Mouse (Mus musculus): Measurements from ENCODE around the gene Phf12. TPM values are rescaled to one million over a fixed set of nuclear protein-coding genes. Genes with fewer than 3 reads are reported as not detected.

Gene Phf12
- polyA plus RNA-seq, 2 experiments: 4.3 to 19.0 TPM

DNA sequence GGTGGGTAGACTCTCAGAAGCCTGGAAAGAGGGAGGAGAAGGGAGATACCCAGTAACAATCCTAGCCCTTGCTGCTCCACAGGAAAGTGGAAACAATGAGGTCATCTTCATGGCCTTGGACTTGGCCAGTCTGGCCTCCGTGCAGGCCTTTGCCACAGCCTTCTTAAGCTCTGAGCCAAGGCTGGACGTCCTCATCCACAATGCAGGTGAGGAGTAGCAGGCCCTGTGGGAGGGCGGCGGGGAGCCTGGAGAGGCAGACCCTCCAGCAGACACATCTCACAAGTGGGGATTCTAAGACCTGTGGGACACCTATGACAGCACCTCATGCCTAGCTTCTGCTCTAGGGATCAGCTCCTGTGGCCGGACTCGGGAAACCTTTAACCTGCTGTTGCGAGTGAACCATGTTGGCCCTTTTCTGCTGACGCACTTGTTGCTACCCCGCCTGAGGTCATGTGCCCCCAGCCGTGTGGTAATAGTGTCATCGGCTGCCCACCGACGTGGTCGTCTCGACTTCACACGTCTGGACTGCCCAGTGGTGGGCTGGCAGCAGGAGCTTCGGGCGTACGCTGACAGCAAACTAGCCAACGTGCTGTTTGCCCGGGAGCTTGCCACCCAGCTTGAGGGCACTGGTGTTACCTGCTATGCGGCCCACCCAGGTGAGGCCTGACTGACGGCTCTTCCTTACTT, 51.5 kb downstream of the Phf12 start:
- TF ChIP-seq EP300 (IDR thresholded peaks at IDR 0.05; ENCODE audit: low read depth): no peak
- peaks cover 18% of the 10 kb centered on the region for H3K36me3 ChIP-seq (replicated peaks; ENCODE audit: control insufficient read depth, insufficient read depth, low read depth)
- DNase-seq (ENCODE audit: low read depth in 3 of 3, low spot score in 3 of 3) (no peak), ATAC-seq (ENCODE audit: insufficient read depth) (no peak)
- no peaks in the 10 kb centered on the region for H3K9me3 ChIP-seq (ENCODE audit: control insufficient read depth, low read length)
- H3K27ac ChIP-seq: no peak overlapping the region
- no peaks in the 10 kb centered on the region for H3K27me3 ChIP-seq (ENCODE audit: control insufficient read depth, insufficient read depth, low read length)
- H3K4me2 ChIP-seq (ENCODE audit: low read depth): peak overlapping the region; percentile 81
- H3K9ac ChIP-seq (replicated peaks): peak overlapping the region; percentile 5; the same call in 1 of the 2 replicates
- H3K4me1 ChIP-seq (replicated peaks; ENCODE audit: control insufficient read depth in 2 of 2, insufficient read depth in 2 of 2, low read length in 1 of 2): peaks cover 24 to 25% of the 10 kb centered on the region in 2 experiments
- H3K4me3 ChIP-seq (ENCODE audit: insufficient read depth in 1 of 2, low read depth in 2 of 2, low read length in 2 of 2): peak overlapping the region; percentile 7 to 70; a peak in 3 of 4 replicates
- 85% methylated on average over 23 of the region's 23 CpGs for WGBS (ENCODE audit: insufficient replicate concordance)

GRCm38 (mm10) chr11:78036791-78037190, 54.2 kb downstream of the Phf12 start:
- WGBS (ENCODE audit: insufficient replicate concordance): 83% methylated on average over 10 of the region's 10 CpGs

GRCm38 (mm10) chr11:78037831-78038752, 55.5 kb downstream of the Phf12 start, which contains the start of gene Flot2:
TSS of gene Flot2 (plus strand) at chr11:78037931.
- 2% methylated on average over 48 of the region's 55 CpGs for WGBS (ENCODE audit: insufficient replicate concordance)
- no peaks in the 10 kb centered on the region for H3K9me3 ChIP-seq (ENCODE audit: control insufficient read depth, low read length)
- H3K4me3 ChIP-seq (ENCODE audit: insufficient read depth in 1 of 2, low read depth in 2 of 2, low read length in 2 of 2): peak within 1 kb of the TSS; percentile 67 to 79
- H3K36me3 ChIP-seq (replicated peaks; ENCODE audit: control insufficient read depth, insufficient read depth, low read depth): peaks cover 20% of the 10 kb centered on the region
- peak within 1 kb of the TSS; percentile 72 for H3K9ac ChIP-seq (replicated peaks)
- DNase-seq (ENCODE audit: low read depth in 3 of 3, low spot score in 3 of 3) (peak in 2 of 3 experiments; percentile 42 to 45), ATAC-seq (ENCODE audit: insufficient read depth) (peak; percentile 81)
- H3K4me1 ChIP-seq (replicated peaks; ENCODE audit: control insufficient read depth in 2 of 2, insufficient read depth in 2 of 2, low read length in 1 of 2): peaks cover 12 to 15% of the 10 kb centered on the region in 2 experiments
- H3K27me3 ChIP-seq (ENCODE audit: control insufficient read depth, insufficient read depth, low read length): no peaks in the 10 kb centered on the region
- peak within 1 kb of the TSS; percentile 62 for H3K27ac ChIP-seq
- TF ChIP-seq EP300 (IDR thresholded peaks at IDR 0.05; ENCODE audit: low read depth): no peak
- TF ChIP-seq CTCF (IDR thresholded peaks at IDR 0.05; ENCODE audit: low read depth): no peak
- peak within 1 kb of the TSS; percentile 78 for H3K4me2 ChIP-seq (ENCODE audit: low read depth)

More at GRCm38 (mm10) chr11:78036791-78037190, 54.2 kb downstream of the Phf12 start:
- Histone ChIP-seq H3K4me3 (ENCODE audit: insufficient read depth in 1 of 2, low read depth in 2 of 2, low read length in 2 of 2) (peak overlapping the region in 1 of 2 experiments; percentile 67; a peak in 1 of 4 replicates), H3K4me1 (replicated peaks; ENCODE audit: control insufficient read depth in 2 of 2, insufficient read depth in 2 of 2, low read length in 1 of 2) (peaks cover 16 to 17% of the 10 kb centered on the region in 2 experiments), H3K9me3 (ENCODE audit: control insufficient read depth, low read length) (no peaks in the 10 kb centered on the region), H3K4me2 (ENCODE audit: low read depth) (peak overlapping the region; percentile 78), H3K36me3 (replicated peaks; ENCODE audit: control insufficient read depth, insufficient read depth, low read depth) (peaks cover 20% of the 10 kb centered on the region), H3K9ac (replicated peaks) (no peak overlapping the region), H3K27me3 (ENCODE audit: control insufficient read depth, insufficient read depth, low read length) (no peaks in the 10 kb centered on the region), H3K27ac (no peak overlapping the region)
- no peak for TF ChIP-seq CTCF (IDR thresholded peaks at IDR 0.05; ENCODE audit: low read depth)
- TF ChIP-seq EP300 (IDR thresholded peaks at IDR 0.05; ENCODE audit: low read depth): no peak
- DNase-seq (ENCODE audit: low read depth in 3 of 3, low spot score in 3 of 3) (no peak), ATAC-seq (ENCODE audit: insufficient read depth) (no peak)

DNA sequence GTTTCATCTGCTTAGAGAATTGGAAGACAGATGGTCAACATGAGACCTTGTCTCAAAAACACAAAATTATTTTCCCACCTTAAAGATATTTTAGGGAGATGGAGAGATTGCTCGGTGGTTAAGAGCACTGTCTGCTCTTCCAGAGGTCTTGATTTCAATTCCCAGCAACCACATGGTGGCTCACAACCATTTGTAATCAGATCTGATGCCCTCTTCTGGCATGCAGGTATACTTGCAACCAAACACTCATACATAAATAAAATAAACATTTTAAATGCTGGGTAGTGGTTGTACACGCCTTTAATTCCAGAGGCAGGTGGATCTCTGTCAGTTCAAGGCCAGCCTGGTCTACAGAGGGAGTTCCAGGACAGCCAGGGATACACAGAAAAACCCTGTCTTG, 58.3 kb downstream of the Phf12 start:
- peaks cover 11 to 14% of the 10 kb centered on the region in 2 experiments; a peak in 3 of 4 replicates for H3K4me1 ChIP-seq (replicated peaks; ENCODE audit: control insufficient read depth in 2 of 2, insufficient read depth in 2 of 2, low read length in 1 of 2)

More for the DNA sequence above, 58.3 kb downstream of the Phf12 start:
- Histone ChIP-seq H3K9me3 (ENCODE audit: control insufficient read depth, low read length) (no peaks in the 10 kb centered on the region), H3K36me3 (replicated peaks; ENCODE audit: control insufficient read depth, insufficient read depth, low read depth) (peaks cover 9% of the 10 kb centered on the region), H3K27me3 (ENCODE audit: control insufficient read depth, insufficient read depth, low read length) (no peaks in the 10 kb centered on the region), H3K4me3 (ENCODE audit: insufficient read depth in 1 of 2, low read depth in 2 of 2, low read length in 2 of 2) (no peak overlapping the region), H3K4me2 (ENCODE audit: low read depth) (no peak overlapping the region), H3K9ac (replicated peaks) (no peak overlapping the region), H3K27ac (no peak overlapping the region)
- WGBS (ENCODE audit: insufficient replicate concordance): 56% methylated on average over 2 of the region's 2 CpGs
- TF ChIP-seq CTCF (IDR thresholded peaks at IDR 0.05; ENCODE audit: low read depth) (peak; percentile 32; the same call in 1 of the 2 replicates), EP300 (IDR thresholded peaks at IDR 0.05; ENCODE audit: low read depth) (no peak)
- ATAC-seq (ENCODE audit: insufficient read depth) (no peak), DNase-seq (ENCODE audit: low read depth in 3 of 3, low spot score in 3 of 3) (no peak)

All from liver, embryonic 14.5 days (tissue).